Mouse (Mus musculus): Measurements from ENCODE around the gene Pfn3. TPM values are rescaled to one million over a fixed set of nuclear protein-coding genes. Genes with fewer than 3 reads are reported as not detected.

The Pfn3 gene
- polyA plus RNA-seq (2015; fragmentation: Illumina TruSeq; extraction: RNeasy Lipid Tissue Mini Kit (QIAGEN cat#74804); ENCODE audit: insufficient read depth, low read depth, low replicate concordance): not detected

DNA sequence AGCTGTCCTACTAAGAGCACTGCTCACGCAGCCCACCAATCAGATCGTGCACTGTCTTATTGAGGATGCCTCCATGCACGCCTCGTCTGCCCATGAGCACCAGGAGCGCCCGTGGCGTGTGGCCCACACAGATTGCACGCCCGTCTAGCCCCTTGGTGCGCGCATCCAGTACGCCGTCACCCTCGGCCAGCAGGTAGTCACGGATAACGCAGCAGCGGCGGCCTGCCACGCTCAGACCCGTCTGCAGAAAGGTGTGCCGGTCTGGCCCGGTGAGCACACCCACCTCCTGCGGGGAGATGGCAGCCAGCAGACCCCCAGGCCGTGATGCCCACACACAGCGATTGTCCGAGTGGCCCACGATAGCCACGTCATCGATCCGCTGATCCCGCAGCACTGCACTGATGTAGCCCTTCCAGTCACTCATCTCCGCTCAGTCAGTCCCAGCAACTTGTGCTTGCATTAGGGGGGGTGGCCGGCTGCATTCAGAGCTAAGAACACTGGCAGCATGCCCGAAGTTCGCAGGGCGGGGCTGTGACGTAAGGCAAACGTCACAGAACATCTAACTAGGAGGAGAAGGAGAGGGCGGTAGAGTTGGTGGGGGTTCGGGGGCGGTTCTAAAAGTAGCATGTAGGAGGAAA is at the start of gene Pfn3:
Gene Pfn3 (minus strand): TSS at position 490 of the 638 bp plus-strand sequence.

DNA sequence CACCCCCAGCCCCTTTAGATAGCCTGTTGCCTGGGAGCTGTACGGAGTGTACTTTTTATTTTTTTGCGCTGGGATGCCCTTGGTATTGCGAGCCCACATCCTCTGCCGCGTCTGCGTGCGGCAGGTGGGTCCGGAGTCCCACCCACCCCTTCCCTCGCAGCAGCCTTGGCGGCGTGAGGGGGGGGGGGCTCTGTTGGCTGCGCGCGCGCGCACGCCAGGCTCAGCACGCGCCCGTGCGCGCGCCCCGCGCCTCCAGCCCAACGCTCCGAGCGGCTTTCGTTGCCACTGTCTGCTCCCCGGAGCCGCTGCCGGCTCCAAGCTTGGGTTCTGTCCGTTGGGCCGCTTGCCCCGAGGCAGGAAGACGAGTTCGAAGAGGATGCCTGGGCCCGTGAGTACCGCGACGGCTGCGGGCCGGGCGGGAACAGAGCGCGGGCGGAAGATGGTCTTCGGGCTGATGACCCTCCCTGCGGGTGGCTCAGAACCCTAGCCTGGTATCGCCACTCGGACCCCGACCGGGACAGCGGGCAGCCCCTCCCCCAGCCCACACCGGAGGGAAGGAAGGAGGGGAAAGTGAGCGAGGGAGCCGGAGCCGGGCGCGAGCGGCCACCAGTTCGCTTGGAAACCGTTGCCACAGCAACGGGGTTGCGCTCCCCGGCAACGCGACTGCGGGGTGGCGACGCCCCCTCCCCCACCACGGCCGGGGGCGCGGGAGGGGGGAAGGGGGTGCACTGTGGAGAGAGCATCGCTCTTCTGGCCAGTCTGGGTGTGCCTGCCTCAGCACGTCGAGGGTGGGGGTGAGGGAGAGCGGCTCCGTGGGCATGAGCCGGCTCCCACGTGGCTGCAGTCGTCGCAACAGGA is 49.2 kb upstream of the Pfn3 start, which contains the start of gene Prr7:
Gene Prr7 (plus strand): TSS at position 241 of the 858 bp plus-strand sequence.

DNA sequence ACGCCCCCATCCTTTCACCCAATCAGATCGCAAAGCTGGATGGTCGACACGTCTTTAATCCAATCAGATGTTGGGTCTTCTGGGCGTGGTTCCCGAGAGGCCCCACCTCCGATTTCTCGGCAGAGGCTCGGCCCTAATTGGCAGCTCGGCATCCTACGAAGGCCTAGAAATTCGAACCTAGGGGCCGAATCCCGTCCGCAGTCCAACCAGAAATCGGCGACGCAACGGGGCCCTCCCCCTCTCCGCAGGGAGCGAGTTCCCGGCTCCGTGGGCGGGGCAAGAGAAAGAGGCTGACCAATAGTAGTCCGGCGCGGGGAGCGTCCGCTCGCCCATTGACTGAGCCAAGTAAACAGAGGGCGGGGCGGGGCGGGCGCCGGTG is 29.9 kb upstream of the Pfn3 start, which contains the start of gene Grk6:
Gene Grk6 (plus strand): TSS at position 136 of the 379 bp plus-strand sequence.

DNA sequence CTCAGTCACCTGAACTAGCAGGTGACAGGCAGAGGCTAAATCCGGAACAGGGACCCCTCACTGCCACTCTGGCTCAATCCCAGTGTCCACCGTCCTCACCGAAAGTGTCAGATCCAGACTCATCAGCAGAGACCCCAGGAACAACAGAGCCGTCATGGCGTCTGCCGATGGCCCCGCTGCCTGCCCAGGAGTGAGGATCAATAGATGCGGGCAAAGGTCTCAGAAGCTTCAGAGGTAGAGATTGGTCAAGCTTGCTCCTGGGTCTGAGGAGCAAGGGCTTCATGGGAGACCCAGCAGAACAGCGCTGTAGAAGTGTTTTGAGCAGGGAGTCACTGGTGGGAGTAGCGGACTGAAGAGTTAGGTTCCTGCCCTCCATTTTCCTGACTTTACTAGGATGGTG is 11.6 kb upstream of the Pfn3 start, which contains the start of gene F12:
Gene F12 (minus strand): TSS at position 181 of the 400 bp plus-strand sequence.

DNA sequence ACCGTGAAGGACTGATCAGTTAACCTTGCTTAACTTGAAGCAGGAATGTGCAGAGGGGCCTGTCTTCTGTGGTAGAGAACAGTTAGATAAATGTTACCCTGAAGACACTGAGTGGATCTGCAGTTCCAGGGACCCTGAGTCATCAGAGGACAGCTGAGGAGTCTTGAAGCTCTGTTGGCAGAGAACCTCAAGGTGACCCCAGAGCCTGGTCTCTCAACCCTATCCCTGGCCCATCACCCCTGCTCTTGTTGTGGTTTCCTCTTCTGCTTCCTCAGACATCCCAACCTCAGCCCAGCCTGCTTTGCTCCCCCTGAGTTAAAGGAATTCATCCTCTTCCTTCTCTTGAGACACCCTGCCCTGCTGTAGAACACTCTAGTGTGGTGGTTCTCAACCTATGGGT is 16.9 kb downstream of the Pfn3 start, which contains the start of gene Slc34a1:
Gene Slc34a1 (plus strand): TSS at position 100 of the 400 bp plus-strand sequence.

GRCm38 (mm10) chr13:55369531-55370114 is 45.4 kb downstream of the Pfn3 start, which contains the start of gene Rgs14:
TSS of gene Rgs14 (plus strand) at chr13:55369732.

Other genes with a start within 250 kb of the Pfn3 start
- gene Nsd1, start 205.4 kb downstream of the Pfn3 start, polyA plus RNA-seq (2015; fragmentation: Illumina TruSeq; extraction: RNeasy Lipid Tissue Mini Kit (QIAGEN cat#74804); ENCODE audit: insufficient read depth, low read depth, low replicate concordance): 11.7 TPM
- gene Prelid1, start 94.7 kb downstream of the Pfn3 start, polyA plus RNA-seq (2015; fragmentation: Illumina TruSeq; extraction: RNeasy Lipid Tissue Mini Kit (QIAGEN cat#74804); ENCODE audit: insufficient read depth, low read depth, low replicate concordance): 54.5 TPM
- gene Rab24, start 93.3 kb downstream of the Pfn3 start, polyA plus RNA-seq (2015; fragmentation: Illumina TruSeq; extraction: RNeasy Lipid Tissue Mini Kit (QIAGEN cat#74804); ENCODE audit: insufficient read depth, low read depth, low replicate concordance): 52.6 TPM
- not detected for gene Mxd3, start 85.4 kb downstream of the Pfn3 start, polyA plus RNA-seq (2015; fragmentation: Illumina TruSeq; extraction: RNeasy Lipid Tissue Mini Kit (QIAGEN cat#74804); ENCODE audit: insufficient read depth, low read depth, low replicate concordance)
- gene Lman2, start 52.4 kb downstream of the Pfn3 start, polyA plus RNA-seq (2015; fragmentation: Illumina TruSeq; extraction: RNeasy Lipid Tissue Mini Kit (QIAGEN cat#74804); ENCODE audit: insufficient read depth, low read depth, low replicate concordance): 21.4 TPM
- 0.44 TPM for gene Rgs14, start 45.5 kb downstream of the Pfn3 start, polyA plus RNA-seq (2015; fragmentation: Illumina TruSeq; extraction: RNeasy Lipid Tissue Mini Kit (QIAGEN cat#74804); ENCODE audit: insufficient read depth, low read depth, low replicate concordance)
- not detected for gene Slc34a1, start 17.0 kb downstream of the Pfn3 start, polyA plus RNA-seq (2015; fragmentation: Illumina TruSeq; extraction: RNeasy Lipid Tissue Mini Kit (QIAGEN cat#74804); ENCODE audit: insufficient read depth, low read depth, low replicate concordance)
- not detected for gene F12, start 11.6 kb upstream of the Pfn3 start, polyA plus RNA-seq (2015; fragmentation: Illumina TruSeq; extraction: RNeasy Lipid Tissue Mini Kit (QIAGEN cat#74804); ENCODE audit: insufficient read depth, low read depth, low replicate concordance)
- gene Grk6, start 29.8 kb upstream of the Pfn3 start, polyA plus RNA-seq (2015; fragmentation: Illumina TruSeq; extraction: RNeasy Lipid Tissue Mini Kit (QIAGEN cat#74804); ENCODE audit: insufficient read depth, low read depth, low replicate concordance): 9.0 TPM
- gene Prr7, start 49.0 kb upstream of the Pfn3 start, polyA plus RNA-seq (2015; fragmentation: Illumina TruSeq; extraction: RNeasy Lipid Tissue Mini Kit (QIAGEN cat#74804); ENCODE audit: insufficient read depth, low read depth, low replicate concordance): 0.63 TPM
- gene Dbn1, start 72.9 kb upstream of the Pfn3 start, polyA plus RNA-seq (2015; fragmentation: Illumina TruSeq; extraction: RNeasy Lipid Tissue Mini Kit (QIAGEN cat#74804); ENCODE audit: insufficient read depth, low read depth, low replicate concordance): 5.1 TPM
- gene Pdlim7, start 98.4 kb upstream of the Pfn3 start, polyA plus RNA-seq (2015; fragmentation: Illumina TruSeq; extraction: RNeasy Lipid Tissue Mini Kit (QIAGEN cat#74804); ENCODE audit: insufficient read depth, low read depth, low replicate concordance): 10.5 TPM
- gene Dok3, start 114.1 kb upstream of the Pfn3 start, polyA plus RNA-seq (2015; fragmentation: Illumina TruSeq; extraction: RNeasy Lipid Tissue Mini Kit (QIAGEN cat#74804); ENCODE audit: insufficient read depth, low read depth, low replicate concordance): 2.5 TPM
- 11.5 TPM for gene Ddx41, start 121.4 kb upstream of the Pfn3 start, polyA plus RNA-seq (2015; fragmentation: Illumina TruSeq; extraction: RNeasy Lipid Tissue Mini Kit (QIAGEN cat#74804); ENCODE audit: insufficient read depth, low read depth, low replicate concordance)
- gene Fam193b, start 155.9 kb upstream of the Pfn3 start, polyA plus RNA-seq (2015; fragmentation: Illumina TruSeq; extraction: RNeasy Lipid Tissue Mini Kit (QIAGEN cat#74804); ENCODE audit: insufficient read depth, low read depth, low replicate concordance): 137 TPM
- gene Tmed9, start 158.5 kb upstream of the Pfn3 start, polyA plus RNA-seq (2015; fragmentation: Illumina TruSeq; extraction: RNeasy Lipid Tissue Mini Kit (QIAGEN cat#74804); ENCODE audit: insufficient read depth, low read depth, low replicate concordance): 41.1 TPM
- gene B4galt7, start 184.7 kb upstream of the Pfn3 start, polyA plus RNA-seq (2015; fragmentation: Illumina TruSeq; extraction: RNeasy Lipid Tissue Mini Kit (QIAGEN cat#74804); ENCODE audit: insufficient read depth, low read depth, low replicate concordance): 4.6 TPM
- gene Caml, start 207.8 kb upstream of the Pfn3 start, polyA plus RNA-seq (2015; fragmentation: Illumina TruSeq; extraction: RNeasy Lipid Tissue Mini Kit (QIAGEN cat#74804); ENCODE audit: insufficient read depth, low read depth, low replicate concordance): 11.0 TPM
- 18.4 TPM for gene Ddx46, start 219.8 kb upstream of the Pfn3 start, polyA plus RNA-seq (2015; fragmentation: Illumina TruSeq; extraction: RNeasy Lipid Tissue Mini Kit (QIAGEN cat#74804); ENCODE audit: insufficient read depth, low read depth, low replicate concordance)

Data from pancreas, adult 10 weeks (tissue).